Mouse (Mus musculus): ENCODE results near the gene Gpr63. TPM values are rescaled to one million over a fixed set of nuclear protein-coding genes. Genes with fewer than 3 reads are reported as not detected.
"Not testable (repeated sequence)": the region's sequence is repeated elsewhere in the genome, so short reads cannot be mapped to it uniquely, and the experiment has no call there.

The Gpr63 gene
- polyA plus RNA-seq, 1 experiment from 2014 or later = 1.0 TPM

DNA sequence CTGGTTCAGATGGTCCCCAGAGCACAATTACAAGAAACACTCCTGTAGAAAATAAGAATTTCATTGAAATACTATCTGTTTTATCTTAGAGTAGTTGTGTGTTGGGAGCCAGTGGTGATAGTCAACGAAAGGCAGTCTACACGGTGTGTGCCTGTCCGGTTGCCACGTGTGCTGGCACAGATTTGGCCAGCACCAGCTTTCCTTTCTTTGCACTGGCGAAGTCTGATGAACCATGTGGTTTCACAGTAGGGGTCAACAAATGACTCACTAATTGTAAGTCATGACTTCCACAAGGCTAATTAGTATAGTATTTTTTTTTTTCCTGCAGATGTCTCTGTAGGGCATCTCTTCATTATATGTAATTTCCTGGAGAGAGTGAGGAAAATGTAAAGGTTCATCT is 45.6 kb downstream of the Gpr63 start:
- Histone ChIP-seq H3K36me3 (peaks cover 16% of the 10 kb centered on the region), H3K27me3 (no peaks in the 10 kb centered on the region), H3K4me1 (no peaks in the 10 kb centered on the region), H3K4me2 (no peak overlapping the region), H3K4me3 (replicated peaks) (no peak overlapping the region), H3K27ac (no peak overlapping the region), H3K9ac (no peak overlapping the region), H3K9me3 (replicated peaks) (no peaks in the 10 kb centered on the region)
- no peak for ATAC-seq (replicated peaks; ENCODE audit: low FRiP score)
- WGBS = 80% methylated on average over 5 of the region's 5 CpGs

DNA sequence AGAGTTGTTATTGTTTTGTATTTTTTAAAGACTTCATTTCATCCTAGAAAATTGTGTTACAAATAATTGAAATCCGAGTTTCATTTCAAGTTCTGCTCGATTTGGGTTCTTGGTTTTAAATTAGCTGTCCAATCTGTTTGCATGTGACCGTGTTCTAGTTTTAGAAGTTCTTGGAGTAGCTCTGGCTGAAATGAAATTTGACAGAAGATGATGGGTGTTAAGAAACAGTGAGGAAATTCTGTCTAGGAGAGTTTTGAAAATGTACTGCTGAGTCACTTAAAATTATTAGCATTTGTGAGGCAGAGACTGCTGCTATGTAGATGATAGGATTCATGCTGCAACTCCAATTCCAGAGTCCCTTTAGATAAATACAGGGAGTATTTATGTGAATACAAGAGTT is 46.5 kb downstream of the Gpr63 start:
- 93% methylated on average over 3 of the region's 3 CpGs for WGBS
- Histone ChIP-seq H3K36me3 (peaks cover 8% of the 10 kb centered on the region), H3K27ac (no peak overlapping the region), H3K9ac (no peak overlapping the region), H3K4me2 (no peak overlapping the region), H3K27me3 (no peaks in the 10 kb centered on the region), H3K4me3 (replicated peaks) (no peak overlapping the region), H3K9me3 (replicated peaks) (no peaks in the 10 kb centered on the region), H3K4me1 (no peaks in the 10 kb centered on the region)
- no peak for ATAC-seq (replicated peaks; ENCODE audit: low FRiP score)

DNA sequence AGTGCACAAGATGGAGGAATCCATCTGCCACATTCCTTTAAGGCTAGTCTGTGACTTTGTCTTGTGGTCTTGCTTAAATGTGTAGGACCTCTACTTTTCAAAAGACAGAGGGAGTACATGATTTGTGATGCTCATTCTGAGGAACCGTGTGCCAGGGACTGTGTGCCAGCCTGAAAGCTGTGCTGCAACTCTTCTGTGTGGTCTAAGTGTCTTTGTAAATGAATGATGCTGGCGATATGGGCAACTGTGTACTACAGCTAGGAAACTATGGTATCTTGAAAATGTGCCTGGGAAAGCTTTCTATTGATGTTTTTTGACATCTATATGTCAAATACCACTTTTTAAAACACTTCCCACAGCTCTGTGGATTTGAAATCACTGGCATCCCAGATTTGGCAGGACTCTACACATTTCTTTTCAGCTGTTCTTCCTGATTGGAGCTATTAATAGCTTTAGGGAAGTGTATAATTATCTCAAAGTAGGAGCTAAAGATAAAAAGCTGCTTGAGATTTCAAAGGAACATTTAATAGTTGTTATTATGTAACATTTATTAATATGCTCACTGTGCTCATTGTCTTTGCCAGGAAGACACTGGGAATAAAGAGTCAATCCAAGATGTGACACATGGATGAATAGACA is 48.9 kb downstream of the Gpr63 start:
- no peak overlapping the region for H3K27ac ChIP-seq
- no peak overlapping the region for H3K4me3 ChIP-seq (replicated peaks)
- no peaks in the 10 kb centered on the region for H3K27me3 ChIP-seq
- WGBS = 89% methylated on average over 2 of the region's 2 CpGs
- H3K9me3 ChIP-seq (replicated peaks) = no peaks in the 10 kb centered on the region
- no peaks in the 10 kb centered on the region for H3K4me1 ChIP-seq
- H3K9ac ChIP-seq = no peak overlapping the region
- H3K4me2 ChIP-seq = no peak overlapping the region
- no peak for ATAC-seq (replicated peaks; ENCODE audit: low FRiP score)
- H3K36me3 ChIP-seq = no peaks in the 10 kb centered on the region

DNA sequence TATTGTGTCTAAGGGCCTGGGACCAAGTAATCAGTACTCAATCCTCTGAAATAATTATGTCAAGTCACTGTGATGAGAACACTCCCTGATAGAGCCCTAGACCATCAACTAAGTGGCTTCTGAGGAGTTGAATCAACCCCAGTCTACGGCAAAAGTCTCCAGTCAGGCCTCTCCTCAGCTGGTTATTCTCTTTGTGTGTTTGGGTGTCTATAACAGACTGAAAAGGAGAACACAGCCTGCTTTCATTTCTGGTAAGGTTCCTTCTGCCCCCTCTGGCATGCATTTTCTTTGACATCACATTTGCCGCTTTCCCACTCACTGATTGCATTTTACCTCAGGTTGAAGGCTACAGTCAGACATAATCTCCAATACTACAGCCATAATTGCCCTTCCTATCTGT is 62.0 kb downstream of the Gpr63 start:
- no peak overlapping the region for H3K9ac ChIP-seq
- WGBS = 96% methylated on average over 2 of the region's 2 CpGs

DNA sequence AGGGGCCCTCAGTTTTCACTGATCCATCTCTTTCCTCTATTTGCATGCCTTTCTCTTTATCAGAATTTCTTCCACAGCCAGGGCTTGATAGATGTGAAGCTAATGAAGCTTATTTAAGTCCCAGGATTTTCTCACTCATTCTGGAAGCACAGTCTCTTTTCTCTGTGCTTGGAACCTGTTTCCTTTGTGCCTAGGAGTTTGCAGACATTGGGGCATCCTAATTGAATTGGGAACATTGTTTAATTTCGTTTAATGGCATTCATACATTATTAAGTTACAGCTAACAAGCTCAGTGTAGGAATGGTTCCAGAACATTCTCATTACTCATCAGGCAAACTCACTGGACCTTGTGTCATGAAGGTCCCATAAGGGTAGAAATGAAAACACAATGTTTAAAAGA is 62.5 kb downstream of the Gpr63 start:
- Histone ChIP-seq H3K4me1 (no peaks in the 10 kb centered on the region), H3K9ac (no peak overlapping the region), H3K27ac (no peak overlapping the region), H3K36me3 (no peaks in the 10 kb centered on the region), H3K4me3 (replicated peaks) (no peak overlapping the region), H3K27me3 (no peaks in the 10 kb centered on the region), H3K4me2 (no peak overlapping the region), H3K9me3 (replicated peaks) (no peaks in the 10 kb centered on the region)
- WGBS = 61% methylated on average over 1 of the region's 1 CpGs
- no peak for ATAC-seq (replicated peaks; ENCODE audit: low FRiP score)

More for the DNA sequence above, 62.0 kb downstream of the Gpr63 start:
- Histone ChIP-seq H3K36me3 (no peaks in the 10 kb centered on the region), H3K4me1 (no peaks in the 10 kb centered on the region), H3K4me3 (replicated peaks) (no peak overlapping the region), H3K9me3 (replicated peaks) (no peaks in the 10 kb centered on the region), H3K27me3 (no peaks in the 10 kb centered on the region), H3K4me2 (no peak overlapping the region), H3K27ac (no peak overlapping the region)
- ATAC-seq (replicated peaks; ENCODE audit: low FRiP score) = no peak

DNA sequence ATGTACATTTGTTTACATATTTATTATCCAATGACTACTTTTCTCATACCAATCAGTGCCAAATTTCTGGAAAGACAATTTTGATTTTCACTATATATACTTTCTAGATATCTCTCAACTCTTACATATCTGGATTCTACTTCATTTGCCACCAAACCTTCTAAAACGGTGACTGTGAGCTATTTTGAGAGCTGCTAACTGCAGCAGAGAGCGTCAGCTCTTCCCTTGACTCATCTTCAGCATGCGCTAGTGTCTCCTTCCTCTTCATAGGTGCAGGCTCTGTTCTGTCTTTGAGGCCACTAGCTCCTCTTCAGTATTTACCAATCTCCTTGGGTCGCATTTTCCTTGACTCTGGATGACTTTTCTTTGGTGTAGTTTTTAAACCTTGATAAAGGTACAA is 63.7 kb downstream of the Gpr63 start:
- Histone ChIP-seq H3K4me1 (no peaks in the 10 kb centered on the region), H3K9me3 (replicated peaks) (no peaks in the 10 kb centered on the region), H3K36me3 (no peaks in the 10 kb centered on the region), H3K27me3 (no peaks in the 10 kb centered on the region), H3K4me2 (no peak overlapping the region), H3K27ac (no peak overlapping the region), H3K9ac (no peak overlapping the region), H3K4me3 (replicated peaks) (no peak overlapping the region)
- no peak for ATAC-seq (replicated peaks; ENCODE audit: low FRiP score)
- 81% methylated on average over 4 of the region's 4 CpGs for WGBS

DNA sequence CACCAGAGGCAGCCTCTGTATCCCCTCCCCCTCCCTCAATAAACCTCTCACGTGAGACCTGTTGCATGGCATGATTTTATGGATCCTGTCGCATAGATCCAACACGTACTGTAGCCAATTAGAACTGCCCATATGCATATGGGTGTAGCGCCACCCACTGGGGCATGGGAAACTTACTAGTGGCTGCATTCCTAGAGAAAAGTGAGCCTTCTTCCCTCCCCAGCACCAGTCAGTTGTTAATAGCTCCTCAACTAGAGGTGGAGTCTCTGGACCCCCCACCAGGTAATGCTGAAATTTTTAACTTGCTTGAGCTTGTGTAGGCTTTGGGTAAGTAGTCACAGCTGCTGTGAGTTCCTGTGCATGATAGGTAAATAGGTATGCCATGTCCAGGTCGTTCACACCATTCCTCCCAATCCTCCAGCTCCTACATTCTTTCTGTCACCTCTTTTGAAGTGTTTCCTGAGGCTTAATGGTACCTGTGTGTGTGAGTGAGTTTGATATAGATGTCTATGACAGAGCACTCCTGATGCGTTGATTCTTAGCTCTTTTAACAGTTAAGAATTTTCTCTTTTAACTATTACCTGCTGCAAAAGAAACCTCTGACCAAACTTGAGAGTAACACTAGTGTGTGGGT is 69.1 kb downstream of the Gpr63 start:
- Histone ChIP-seq H3K9ac (no peak overlapping the region), H3K4me1 (no peaks in the 10 kb centered on the region), H3K27me3 (no peaks in the 10 kb centered on the region), H3K36me3 (no peaks in the 10 kb centered on the region), H3K4me2 (no peak overlapping the region), H3K9me3 (replicated peaks) (no peaks in the 10 kb centered on the region), H3K4me3 (replicated peaks) (no peak overlapping the region), H3K27ac (no peak overlapping the region)
- 24% methylated on average over 6 of the region's 6 CpGs for WGBS
- peak; percentile 48 for ATAC-seq (replicated peaks; ENCODE audit: low FRiP score)

DNA sequence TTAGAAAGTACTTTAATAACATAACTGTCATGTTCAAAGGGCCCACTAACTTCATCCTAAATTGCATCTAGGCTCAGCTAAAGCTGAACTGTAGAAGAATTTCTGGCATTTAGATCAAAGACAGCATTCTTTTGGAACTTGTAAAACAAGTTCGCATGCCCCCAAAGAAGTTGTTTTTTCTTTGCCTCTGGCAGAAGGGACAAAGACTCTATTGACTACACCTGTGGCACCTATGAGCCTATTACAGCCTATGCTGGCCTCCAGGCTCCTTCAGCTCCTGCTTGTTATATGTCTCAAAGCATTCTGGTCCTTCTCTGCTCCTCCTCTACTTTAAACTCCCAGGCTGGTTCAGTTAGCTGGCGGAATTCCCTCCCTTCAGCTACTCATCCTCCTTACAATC is 69.6 kb downstream of the Gpr63 start:
- ATAC-seq (replicated peaks; ENCODE audit: low FRiP score) = no peak
- H3K9ac ChIP-seq = no peak overlapping the region
- H3K4me1 ChIP-seq = no peaks in the 10 kb centered on the region
- WGBS = 55% methylated on average over 2 of the region's 2 CpGs
- H3K4me3 ChIP-seq (replicated peaks) = no peak overlapping the region
- no peaks in the 10 kb centered on the region for H3K9me3 ChIP-seq (replicated peaks)
- H3K36me3 ChIP-seq = no peaks in the 10 kb centered on the region
- H3K27ac ChIP-seq = no peak overlapping the region
- no peaks in the 10 kb centered on the region for H3K27me3 ChIP-seq
- H3K4me2 ChIP-seq = no peak overlapping the region

DNA sequence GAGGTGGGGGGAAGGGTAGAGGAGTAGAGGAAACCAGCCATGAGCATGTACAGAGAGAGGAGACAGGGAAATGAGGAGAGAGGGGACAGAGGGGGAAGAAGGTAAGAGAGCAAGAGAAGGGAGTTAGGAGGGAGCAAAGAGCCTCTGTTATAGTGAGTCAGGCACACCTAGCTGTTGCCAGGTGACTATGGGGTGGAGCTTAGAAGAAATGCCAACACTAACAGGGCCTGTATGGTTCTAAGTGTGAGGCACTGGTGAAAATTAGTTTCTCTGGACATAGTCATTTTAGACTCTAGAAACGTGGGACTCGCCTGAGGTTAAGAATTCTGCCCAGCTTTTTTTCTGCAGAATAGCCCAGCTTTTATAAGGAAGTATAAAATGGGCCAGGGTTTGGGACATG is 71.1 kb downstream of the Gpr63 start:
- Histone ChIP-seq H3K4me3 (replicated peaks) (no peak overlapping the region), H3K9me3 (replicated peaks) (no peaks in the 10 kb centered on the region), H3K27ac (no peak overlapping the region), H3K36me3 (no peaks in the 10 kb centered on the region), H3K4me2 (no peak overlapping the region), H3K9ac (no peak overlapping the region), H3K4me1 (no peaks in the 10 kb centered on the region), H3K27me3 (no peaks in the 10 kb centered on the region)
- ATAC-seq (replicated peaks; ENCODE audit: low FRiP score) = no peak
- WGBS = 75% methylated on average over 2 of the region's 2 CpGs

DNA sequence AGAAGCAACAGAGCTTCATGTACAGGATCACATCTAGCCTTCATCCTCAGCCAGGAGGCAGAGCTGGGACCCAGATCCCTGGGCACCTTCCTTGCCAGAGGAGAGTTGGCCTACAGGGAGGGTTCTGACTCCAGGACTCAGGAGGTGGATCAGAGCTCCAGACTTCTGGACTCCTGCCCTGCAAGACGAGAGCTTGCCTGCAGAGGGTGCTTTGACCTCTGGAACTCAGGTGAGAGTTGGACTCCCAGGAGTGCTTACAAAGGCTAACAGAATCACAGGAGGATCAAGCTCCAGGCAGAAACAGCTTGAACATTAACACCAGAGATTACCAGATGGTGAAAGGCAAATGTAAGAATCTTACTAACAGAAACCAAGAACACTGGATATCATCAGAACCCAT is 89.3 kb downstream of the Gpr63 start:
- ATAC-seq (replicated peaks; ENCODE audit: low FRiP score); H3K27me3 ChIP-seq; H3K4me3 ChIP-seq (replicated peaks); H3K36me3 ChIP-seq; H3K9ac ChIP-seq; H3K4me1 ChIP-seq; H3K9me3 ChIP-seq (replicated peaks); H3K4me2 ChIP-seq; H3K27ac ChIP-seq: not testable (repeated sequence)
- 50% methylated on average over 1 of the region's 1 CpGs for WGBS

Other genes starting within 250 kb of the Gpr63 start
- 3.1 TPM in 2 replicates for gene Klhl32, start 115.3 kb upstream of the Gpr63 start, polyA plus RNA-seq (2015; fragmentation: Nextera tagmentation; extraction: Ambion mirVana)
- 52.2 and 52.3 TPM in 2 replicates for gene Ndufaf4, start 68.3 kb upstream of the Gpr63 start, polyA plus RNA-seq (2015; fragmentation: Nextera tagmentation; extraction: Ambion mirVana)

All from kidney, embryonic 15.5 days (tissue).